Mouse (Mus musculus) liver, embryonic 14.5 days (tissue): ENCODE results near the gene Coasy. TPM values are rescaled to one million over a fixed set of nuclear protein-coding genes. Genes with fewer than 3 reads are reported as not detected.

Source experiments
- ATAC-seq: fragments of 200-750 bp; cut with Nextera tagmentation; 2 replicates; pipeline ENCODE4 v1.8.0; 2017; ENCODE audit warnings: moderate number of reproducible peaks, mild to moderate bottlenecking, moderate library complexity; ENCODE audit not compliant: insufficient read depth
- DNase-seq, 3 experiments: peaks; one replicate each; pipeline ENCODE4 v3.0.0-alpha.2; 2012 to 2013; ENCODE audit warnings: low read depth in 3 of 3, low spot score in 3 of 3
- H3K27ac ChIP-seq: fragments of 300-500 bp; sonication (generic); 2 replicates; pipeline ENCODE4 v1.5.1; 2014; ENCODE audit warnings: moderate library complexity, mild to moderate bottlenecking, control low read depth, inconsistent platforms
- H3K27me3 ChIP-seq: fragments of 300-500 bp; sonication (generic); 2 replicates; pipeline ENCODE4 v1.6.1; 2014; ENCODE audit warnings: mild to moderate bottlenecking, low read length, moderate library complexity; ENCODE audit not compliant: control insufficient read depth, insufficient read depth
- H3K36me3 ChIP-seq: fragments of 300-500 bp; sonication (generic); replicated peaks from 2 replicates; pipeline ENCODE4 v1.6.1; 2014; ENCODE audit warnings: low read depth; ENCODE audit not compliant: control insufficient read depth, insufficient read depth
- H3K4me1 ChIP-seq, 2 experiments: fragments of 200-500 bp in 1 of 2; fragments of 300-500 bp in 1 of 2; sonication (generic) in 1 of 2; replicated peaks; 2 replicates each; pipeline ENCODE4 v1.6.1; 2012 to 2014; ENCODE audit warnings: antibody characterized with exemption in 1 of 2, inconsistent platforms in 1 of 2, low read length in 1 of 2; ENCODE audit not compliant: control insufficient read depth in 2 of 2, insufficient read depth in 2 of 2
- H3K4me2 ChIP-seq: fragments of 300-500 bp; sonication (generic); 2 replicates; pipeline ENCODE4 v1.6.1; 2014; ENCODE audit warnings: low read depth, mild to moderate bottlenecking, control low read depth, moderate library complexity
- H3K4me3 ChIP-seq, 2 experiments: fragments of 200-500 bp in 1 of 2; fragments of 300-500 bp in 1 of 2; sonication (generic) in 1 of 2; 2 replicates each; pipeline ENCODE4 v1.5.1; 2012 to 2014; ENCODE audit warnings: low read depth in 2 of 2, low read length in 2 of 2, mild to moderate bottlenecking in 2 of 2, control low read depth in 1 of 2, inconsistent platforms in 1 of 2, moderate library complexity in 1 of 2; ENCODE audit not compliant: insufficient read depth in 1 of 2
- H3K9ac ChIP-seq: fragments of 300-500 bp; sonication (generic); replicated peaks from 2 replicates; pipeline ENCODE4 v1.6.1; 2014; ENCODE audit warnings: mild to moderate bottlenecking, control low read depth, moderate library complexity
- H3K9me3 ChIP-seq: fragments of 300-500 bp; sonication (generic); 2 replicates; pipeline ENCODE4 v1.6.1; 2016; ENCODE audit warnings: low read length, mixed read lengths; ENCODE audit not compliant: control insufficient read depth
- CTCF ChIP-seq: IDR thresholded peaks from 2 replicates; pipeline ENCODE4 v1.5.1; 2016; ENCODE audit warnings: antibody characterized with exemption, low read depth, control low read depth
- EP300 ChIP-seq: IDR thresholded peaks from 2 replicates; pipeline ENCODE4 v1.6.1; 2016; ENCODE audit warnings: antibody characterized with exemption, low read depth
- WGBS: fragments of 180-500 bp; shearing (Covaris S2); extraction: QIAGEN DNeasy Blood & Tissue Kit; methylation state at CpG from one replicate; pipeline ENCODE4 v1.1.7; 2014; ENCODE audit not compliant: insufficient replicate concordance; 5-methylcytosine and 5-hydroxymethylcytosine counted together
- polyA plus RNA-seq, 2 experiments: library from polyadenylated mRNA; depleted of rRNA in 1 of 2; stranded (reverse) in 1 of 2; unstranded in 1 of 2; fragments of >200 nt; fragmentation: Nextera tagmentation in 1 of 2; extraction: Ambion mirVana in 1 of 2; gene quantifications; 2 replicates each; pipeline versions ENCODE4 v1.2.1 to v1.2.3; 2012 to 2014

The Coasy gene
- polyA plus RNA-seq, 2 experiments, result 16.2 to 17.7 TPM

DNA sequence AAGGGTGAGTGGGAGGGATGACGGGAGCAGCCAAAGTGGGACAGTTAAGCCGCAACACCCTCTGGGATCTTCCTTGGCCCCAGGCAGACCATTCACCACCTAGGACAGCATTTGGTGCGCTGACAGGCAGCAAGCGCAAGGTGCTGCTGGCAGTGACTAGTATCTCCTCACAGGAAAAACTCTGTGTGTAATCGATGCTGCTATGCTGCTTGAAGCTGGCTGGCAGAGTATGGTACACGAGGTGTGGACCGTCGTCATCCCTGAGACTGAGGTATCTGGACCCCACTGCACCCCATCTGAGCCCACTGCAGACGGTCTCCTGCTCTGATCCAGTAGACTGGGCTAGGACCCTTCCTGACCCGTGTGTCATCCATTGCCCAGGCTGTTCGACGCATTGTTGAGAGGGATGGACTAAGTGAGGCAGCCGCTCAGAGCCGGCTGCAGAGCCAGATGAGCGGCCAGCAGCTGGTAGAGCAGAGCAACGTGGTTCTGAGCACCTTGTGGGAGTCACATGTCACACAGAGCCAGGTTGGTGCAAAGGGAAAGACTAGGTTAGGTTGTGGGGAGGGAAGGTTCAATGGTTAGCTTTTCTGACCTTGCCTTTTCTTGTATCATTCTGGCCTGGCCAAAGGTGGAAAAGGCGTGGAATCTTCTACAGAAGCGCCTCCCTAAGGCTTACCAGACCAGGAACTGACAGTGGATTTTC is 3.4 kb downstream of the Coasy start:
- H3K4me1 ChIP-seq, result peaks cover 23 to 32% of the 10 kb centered on the region in 2 experiments
- H3K27ac ChIP-seq, result no peak overlapping the region
- H3K27me3 ChIP-seq, result peaks cover 9% of the 10 kb centered on the region
- H3K4me2 ChIP-seq, result peak overlapping the region; percentile 96
- H3K36me3 ChIP-seq, result peaks cover 19% of the 10 kb centered on the region
- WGBS, result 86% methylated on average over 18 of the region's 18 CpGs
- no peak overlapping the region for H3K9ac ChIP-seq
- H3K9me3 ChIP-seq, result no peaks in the 10 kb centered on the region
- ATAC-seq (no peak), DNase-seq (no peak)
- TF ChIP-seq EP300 (no peak), CTCF (no peak)
- H3K4me3 ChIP-seq, result no peak overlapping the region

DNA sequence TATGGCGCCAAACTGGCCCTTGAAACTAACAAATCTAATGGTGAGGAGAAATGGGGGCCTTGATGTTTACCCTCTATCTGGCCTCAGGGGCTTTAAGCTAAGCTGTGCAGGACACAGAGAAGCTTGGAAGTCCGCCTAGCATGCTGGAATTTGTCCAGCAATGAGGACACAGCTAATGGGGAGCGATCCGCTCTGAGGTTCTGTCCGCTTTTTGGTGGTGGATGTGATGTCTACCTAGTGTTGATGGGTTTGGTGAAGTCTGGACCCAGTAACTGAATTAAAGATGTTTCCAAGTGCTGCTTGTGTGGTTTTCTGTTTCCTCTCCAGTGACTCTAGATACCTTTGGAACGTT is 3.9 kb downstream of the Coasy start:
- 78% methylated on average over 6 of the region's 6 CpGs for WGBS
- no peaks in the 10 kb centered on the region for H3K9me3 ChIP-seq
- peaks cover 4% of the 10 kb centered on the region for H3K27me3 ChIP-seq
- H3K36me3 ChIP-seq, result peaks cover 23% of the 10 kb centered on the region
- peaks cover 23 to 30% of the 10 kb centered on the region in 2 experiments for H3K4me1 ChIP-seq
- peak overlapping the region; percentile 94 for H3K9ac ChIP-seq
- H3K4me2 ChIP-seq, result peak overlapping the region; percentile 96
- peak overlapping the region; percentile 64 for H3K27ac ChIP-seq
- H3K4me3 ChIP-seq, result peak overlapping the region in 1 of 2 experiments; percentile 82; a peak in 3 of 4 replicates
- no peak for DNase-seq
- TF ChIP-seq EP300 (no peak), CTCF (no peak)
- no peak for ATAC-seq

DNA sequence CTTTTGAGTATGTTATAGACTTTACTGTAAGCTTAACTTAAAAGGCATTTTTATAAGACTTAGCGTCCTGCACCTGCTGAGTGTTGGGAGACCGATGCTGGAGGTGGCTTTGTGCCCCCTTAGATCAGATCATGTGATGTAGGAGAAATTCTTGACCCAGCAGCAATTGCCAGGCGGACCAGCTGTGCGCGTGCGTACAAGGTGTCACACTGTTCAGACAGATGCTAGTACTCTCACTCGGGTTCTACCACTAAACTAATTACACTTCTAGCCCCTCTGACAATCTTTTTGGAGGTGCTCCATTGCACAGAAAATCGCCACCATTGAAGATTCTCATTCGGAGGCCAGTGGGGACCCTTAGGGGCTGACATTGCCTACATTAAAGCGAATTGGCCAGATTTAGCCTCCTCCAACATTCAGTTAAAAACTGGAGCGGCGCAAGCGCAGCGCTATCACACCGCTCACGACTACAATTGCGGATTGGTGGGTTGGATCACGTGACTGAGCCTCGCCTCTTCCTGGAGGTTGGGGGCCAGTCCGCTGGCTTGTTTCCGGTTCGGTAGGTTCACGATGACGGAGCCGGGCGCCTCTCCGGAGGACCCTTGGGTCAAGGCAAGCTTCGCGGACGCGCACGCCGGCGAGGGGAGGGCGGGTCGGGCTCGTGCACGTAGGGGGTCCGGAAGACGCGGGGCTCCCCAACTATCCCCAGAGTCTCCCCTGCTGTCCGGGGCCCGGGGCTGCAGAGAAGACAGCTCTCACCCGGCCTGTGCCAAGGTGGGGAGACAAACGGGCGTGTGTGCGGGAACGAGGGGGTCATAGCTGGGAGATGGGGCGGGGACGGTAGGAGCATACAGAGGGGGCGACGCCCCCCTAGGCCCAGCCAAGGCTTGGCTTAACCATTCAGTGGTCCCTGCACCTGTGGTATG is 4.7 kb downstream of the Coasy start, which contains the start of gene Mlx:
TSS of gene Mlx (plus strand) at position 522 of the 926 bp plus-strand sequence.
- peak; percentile 86 to 88 (median 87) for DNase-seq
- Histone ChIP-seq H3K4me2 (peak within 1 kb of the TSS; percentile 96), H3K27ac (peak within 1 kb of the TSS; percentile 64), H3K36me3 (peaks cover 28% of the 10 kb centered on the region), H3K9ac (peak within 1 kb of the TSS; percentile 94), H3K4me3 (peak within 1 kb of the TSS; percentile 66 to 82), H3K4me1 (peaks cover 15 to 24% of the 10 kb centered on the region in 2 experiments), H3K27me3 (no peaks in the 10 kb centered on the region), H3K9me3 (no peaks in the 10 kb centered on the region)
- 4% methylated on average over 52 of the region's 52 CpGs for WGBS
- TF ChIP-seq CTCF, result no peak
- ATAC-seq, result peak; percentile 76

DNA sequence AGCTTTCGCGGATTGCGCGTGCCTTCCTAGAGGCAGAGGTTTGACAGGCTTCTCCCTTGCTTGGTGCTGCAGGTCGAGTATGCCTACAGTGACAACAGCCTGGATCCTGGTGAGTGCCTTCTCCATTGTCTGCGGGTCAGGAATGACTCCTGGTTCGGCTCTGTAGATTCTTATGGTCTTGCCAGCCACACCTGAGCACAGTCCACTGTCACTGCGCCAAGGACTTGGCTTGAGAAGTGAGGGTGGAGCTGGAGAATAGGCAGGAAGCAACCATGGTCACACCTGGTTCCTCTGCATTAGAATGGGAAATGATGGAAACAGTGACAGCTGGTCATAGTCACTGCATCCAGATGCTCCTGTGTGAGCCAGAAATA is 5.3 kb downstream of the Coasy start:
- H3K27me3 ChIP-seq, result no peaks in the 10 kb centered on the region
- 10% methylated on average over 8 of the region's 8 CpGs for WGBS
- ATAC-seq, result no peak
- H3K4me3 ChIP-seq, result peak overlapping the region; percentile 66 to 82
- peak overlapping the region; percentile 94 for H3K9ac ChIP-seq
- H3K36me3 ChIP-seq, result peaks cover 33% of the 10 kb centered on the region
- no peak for DNase-seq
- H3K27ac ChIP-seq, result peak overlapping the region; percentile 61
- H3K4me1 ChIP-seq, result peaks cover 14 to 22% of the 10 kb centered on the region in 2 experiments
- TF ChIP-seq CTCF (no peak), EP300 (no peak)
- no peaks in the 10 kb centered on the region for H3K9me3 ChIP-seq
- peak overlapping the region; percentile 96 for H3K4me2 ChIP-seq

DNA sequence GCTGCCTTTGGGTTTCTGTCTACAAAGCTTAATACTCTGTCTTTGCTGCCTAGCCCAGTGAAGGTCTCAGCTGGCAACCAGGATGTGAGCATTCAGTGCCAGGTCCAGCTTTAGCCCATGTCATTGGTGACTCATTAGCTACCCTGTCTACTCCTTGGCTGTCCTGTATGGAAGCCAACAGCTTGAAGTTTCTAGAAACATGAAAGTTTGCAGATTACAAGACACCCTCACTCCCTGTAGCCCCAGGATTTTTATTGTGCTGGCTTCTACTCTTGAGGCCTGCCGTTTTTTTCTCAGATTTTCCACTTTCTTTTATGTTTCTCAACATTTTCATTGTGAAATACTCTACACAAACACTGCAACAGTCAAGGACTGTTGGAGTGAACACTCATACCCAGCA is 7.6 kb downstream of the Coasy start:
- H3K27me3 ChIP-seq, result no peaks in the 10 kb centered on the region
- no peak overlapping the region for H3K4me2 ChIP-seq
- DNase-seq, result no peak
- H3K4me3 ChIP-seq, result no peak overlapping the region
- H3K9ac ChIP-seq, result no peak overlapping the region
- no peak for ATAC-seq
- WGBS, result 78% methylated on average over 1 of the region's 1 CpGs
- H3K36me3 ChIP-seq, result peaks cover 41% of the 10 kb centered on the region
- H3K9me3 ChIP-seq, result no peaks in the 10 kb centered on the region
- H3K4me1 ChIP-seq, result peaks cover 13 to 15% of the 10 kb centered on the region in 2 experiments
- no peak for TF ChIP-seq CTCF
- no peak for TF ChIP-seq EP300
- no peak overlapping the region for H3K27ac ChIP-seq
